Mouse (Mus musculus) embryo, embryonic 11.5 days (tissue): ENCODE data around the gene Tef.

Experiments
- DNase-seq: peaks from one replicate; pipeline ENCODE4 v3.0.0-alpha.2; 2012; ENCODE audit warnings: low read depth, low spot score

The Tef gene

GRCm38 (mm10) chr15:81828426-81829207 is 26.4 kb downstream of the Tef start:
- no peak for DNase-seq

GRCm38 (mm10) chr15:81829208-81829580 is 27.0 kb downstream of the Tef start:
- DNase-seq: no peak

GRCm38 (mm10) chr15:81830530-81830929 is 28.3 kb downstream of the Tef start:
- DNase-seq: no peak

- peak; percentile 88 for DNase-seq
Measured at GRCm38 (mm10) chr15:81831136-81831825, 29.1 kb downstream of the Tef start.

GRCm38 (mm10) chr15:81832219-81832618 is 30.0 kb downstream of the Tef start:
- DNase-seq: no peak

GRCm38 (mm10) chr15:81833481-81833880 is 31.3 kb downstream of the Tef start:
- DNase-seq: no peak

- DNase-seq: no peak
Measured at GRCm38 (mm10) chr15:81834171-81834841, 32.1 kb downstream of the Tef start.

GRCm38 (mm10) chr15:81835007-81835880 is 33.0 kb downstream of the Tef start:
- no peak for DNase-seq

- peak; percentile 56 for DNase-seq
Measured at GRCm38 (mm10) chr15:81836124-81836821, 34.1 kb downstream of the Tef start.

GRCm38 (mm10) chr15:81836966-81837920 is 35.0 kb downstream of the Tef start:
- no peak for DNase-seq

GRCm38 (mm10) chr15:81838554-81839235 is 36.5 kb downstream of the Tef start:
- no peak for DNase-seq

GRCm38 (mm10) chr15:81839634-81840033 is 37.4 kb downstream of the Tef start:
- DNase-seq: no peak

- DNase-seq: no peak
Measured at GRCm38 (mm10) chr15:81840306-81840705, 38.1 kb downstream of the Tef start.

GRCm38 (mm10) chr15:81842275-81842674 is 40.1 kb downstream of the Tef start:
- no peak for DNase-seq

- no peak for DNase-seq
Measured at GRCm38 (mm10) chr15:81845033-81845625, 42.9 kb downstream of the Tef start.

GRCm38 (mm10) chr15:81845724-81846123 is 43.5 kb downstream of the Tef start:
- no peak for DNase-seq

- DNase-seq: no peak
Measured at GRCm38 (mm10) chr15:81846755-81847154, 44.5 kb downstream of the Tef start.

- DNase-seq: no peak
Measured at GRCm38 (mm10) chr15:81847161-81847560, 44.9 kb downstream of the Tef start.

GRCm38 (mm10) chr15:81847861-81848260 is 45.6 kb downstream of the Tef start:
- DNase-seq: no peak
